Mouse (Mus musculus) embryonic facial prominence, embryonic 14.5 days (tissue): ENCODE measurements around the gene Card19. TPM values are rescaled to one million over a fixed set of nuclear protein-coding genes. Genes with fewer than 3 reads are reported as not detected.

Experiments
- ATAC-seq: fragments of 200-750 bp; cut with Nextera tagmentation; 2 replicates; pipeline ENCODE4 v1.8.0; 2017; ENCODE audit warnings: low read depth, moderate number of reproducible peaks, moderate TSS enrichment
- DNase-seq: peaks from one replicate; pipeline ENCODE4 v3.0.0-alpha.2; 2015; ENCODE audit warnings: low spot score
- H3K27ac ChIP-seq: fragments of 300-500 bp; sonication (generic); replicated peaks from 2 replicates; pipeline ENCODE4 v1.5.1; 2014; ENCODE audit warnings: low read depth, mild to moderate bottlenecking, low read length, moderate library complexity
- H3K27me3 ChIP-seq: fragments of 300-500 bp; sonication (generic); replicated peaks from 2 replicates; pipeline ENCODE4 v1.6.1; 2014; ENCODE audit warnings: low read length; ENCODE audit not compliant: control insufficient read depth, insufficient read depth
- H3K36me3 ChIP-seq: fragments of 300-500 bp; sonication (generic); 2 replicates; pipeline ENCODE4 v1.6.1; 2014; ENCODE audit warnings: low read length, mixed read lengths; ENCODE audit not compliant: control insufficient read depth, insufficient read depth
- H3K4me1 ChIP-seq: fragments of 300-500 bp; sonication (generic); 2 replicates; pipeline ENCODE4 v1.6.1; 2014; ENCODE audit warnings: antibody characterized with exemption, low read length; ENCODE audit not compliant: control insufficient read depth, insufficient read depth
- H3K4me2 ChIP-seq: fragments of 300-500 bp; sonication (generic); 2 replicates; pipeline ENCODE4 v1.6.1; 2014; ENCODE audit warnings: low read depth, mild to moderate bottlenecking, low read length, moderate library complexity, mixed read lengths
- H3K4me3 ChIP-seq: fragments of 300-500 bp; sonication (generic); 2 replicates; pipeline ENCODE4 v1.5.1; 2014; ENCODE audit warnings: low read depth, mild to moderate bottlenecking, low read length
- H3K9ac ChIP-seq: fragments of 300-500 bp; sonication (generic); 2 replicates; pipeline ENCODE4 v1.6.1; 2014; ENCODE audit warnings: low read depth, mild to moderate bottlenecking, low read length, moderate library complexity, mixed read lengths
- H3K9me3 ChIP-seq: fragments of 300-500 bp; sonication (generic); 2 replicates; pipeline ENCODE4 v1.6.1; 2016; ENCODE audit warnings: low read length; ENCODE audit not compliant: control insufficient read depth
- WGBS: fragments of 180-500 bp; shearing (Covaris S2); extraction: QIAGEN DNeasy Blood & Tissue Kit; methylation state at CpG from one replicate; pipeline ENCODE4 v1.1.7; 2014; 5-methylcytosine and 5-hydroxymethylcytosine counted together
- polyA plus RNA-seq: library from polyadenylated mRNA; unstranded; fragments of >200 nt; fragmentation: Nextera tagmentation; extraction: Ambion mirVana; gene quantifications from 2 replicates; pipeline ENCODE4 v1.2.1, GENCODE M21; 2014

The Card19 gene
- polyA plus RNA-seq, 1 experiment from 2014 or later, result 65.1 TPM

- ATAC-seq (no peak), DNase-seq (no peak)
- Histone ChIP-seq H3K27me3 (no peaks in the 10 kb centered on the region), H3K4me1 (peaks cover 16% of the 10 kb centered on the region; the same call in 1 of the 2 replicates), H3K9me3 (no peaks in the 10 kb centered on the region), H3K36me3 (peaks cover 10% of the 10 kb centered on the region; the same call in 1 of the 2 replicates), H3K27ac (no peak overlapping the region), H3K4me2 (no peak overlapping the region), H3K4me3 (no peak overlapping the region), H3K9ac (no peak overlapping the region)
- 51% methylated on average over 7 of the region's 7 CpGs for WGBS
Measured at GRCm38 (mm10) chr13:49209306-49209705, 6.5 kb downstream of the Card19 start.

GRCm38 (mm10) chr13:49206341-49206740 lies 9.5 kb downstream of the Card19 start:
- DNase-seq (no peak), ATAC-seq (no peak)
- no peak overlapping the region for H3K4me3 ChIP-seq
- no peak overlapping the region for H3K9ac ChIP-seq
- 0 out of 2 replicates have a peak, but pooled peaks cover 2% of the 10 kb centered on the region for H3K4me1 ChIP-seq
- no peak overlapping the region for H3K4me2 ChIP-seq
- WGBS, result 94% methylated on average over 2 of the region's 2 CpGs
- H3K36me3 ChIP-seq, result peaks cover 31% of the 10 kb centered on the region
- no peak overlapping the region for H3K27ac ChIP-seq
- no peaks in the 10 kb centered on the region for H3K27me3 ChIP-seq
- H3K9me3 ChIP-seq, result no peaks in the 10 kb centered on the region

GRCm38 (mm10) chr13:49205381-49205998 lies 10.3 kb downstream of the Card19 start:
- Histone ChIP-seq H3K4me1 (no peaks in the 10 kb centered on the region), H3K9me3 (no peaks in the 10 kb centered on the region), H3K36me3 (peaks cover 31% of the 10 kb centered on the region), H3K27me3 (no peaks in the 10 kb centered on the region), H3K27ac (no peak overlapping the region), H3K4me3 (no peak overlapping the region), H3K4me2 (no peak overlapping the region), H3K9ac (no peak overlapping the region)
- peak; percentile 68 for DNase-seq
- WGBS, result 32% methylated on average over 13 of the region's 13 CpGs
- peak; percentile 55 for ATAC-seq

- WGBS, result 88% methylated on average over 7 of the region's 7 CpGs
- no peak for ATAC-seq
Measured at GRCm38 (mm10) chr13:49202556-49202955, 13.3 kb downstream of the Card19 start.

GRCm38 (mm10) chr13:49200688-49201087 lies 15.1 kb downstream of the Card19 start:
- Histone ChIP-seq H3K27ac (no peak overlapping the region), H3K36me3 (peaks cover 29% of the 10 kb centered on the region)
- WGBS, result 86% methylated on average over 13 of the region's 13 CpGs

More at GRCm38 (mm10) chr13:49202556-49202955, 13.3 kb downstream of the Card19 start:
- Histone ChIP-seq H3K9me3 (no peaks in the 10 kb centered on the region), H3K4me3 (no peak overlapping the region), H3K9ac (no peak overlapping the region), H3K36me3 (peaks cover 26% of the 10 kb centered on the region), H3K4me1 (no peaks in the 10 kb centered on the region), H3K4me2 (no peak overlapping the region), H3K27ac (no peak overlapping the region), H3K27me3 (no peaks in the 10 kb centered on the region)
- no peak for DNase-seq

GRCm38 (mm10) chr13:49199891-49200290 lies 15.9 kb downstream of the Card19 start:
- H3K27ac ChIP-seq, result no peak overlapping the region
- 93% methylated on average over 7 of the region's 7 CpGs for WGBS
- no peak overlapping the region for H3K4me3 ChIP-seq
- H3K36me3 ChIP-seq, result peaks cover 35% of the 10 kb centered on the region
- ATAC-seq, result no peak
- H3K4me1 ChIP-seq, result no peaks in the 10 kb centered on the region
- no peak overlapping the region for H3K4me2 ChIP-seq
- no peak for DNase-seq
- no peaks in the 10 kb centered on the region for H3K9me3 ChIP-seq
- H3K9ac ChIP-seq, result no peak overlapping the region
- H3K27me3 ChIP-seq, result no peaks in the 10 kb centered on the region

More at GRCm38 (mm10) chr13:49200688-49201087, 15.1 kb downstream of the Card19 start:
- Histone ChIP-seq H3K4me2 (no peak overlapping the region), H3K27me3 (no peaks in the 10 kb centered on the region), H3K4me3 (no peak overlapping the region), H3K4me1 (no peaks in the 10 kb centered on the region), H3K9ac (no peak overlapping the region), H3K9me3 (no peaks in the 10 kb centered on the region)
- ATAC-seq, result no peak
- DNase-seq, result no peak

GRCm38 (mm10) chr13:49198734-49199133 lies 17.1 kb downstream of the Card19 start:
- ATAC-seq, result no peak
- Histone ChIP-seq H3K9me3 (no peaks in the 10 kb centered on the region), H3K27ac (no peak overlapping the region), H3K36me3 (peaks cover 33% of the 10 kb centered on the region), H3K4me1 (no peaks in the 10 kb centered on the region), H3K9ac (no peak overlapping the region), H3K27me3 (no peaks in the 10 kb centered on the region), H3K4me2 (no peak overlapping the region), H3K4me3 (no peak overlapping the region)
- no peak for DNase-seq
- 82% methylated on average over 9 of the region's 9 CpGs for WGBS

GRCm38 (mm10) chr13:49196766-49197165 lies 19.1 kb downstream of the Card19 start:
- Histone ChIP-seq H3K9me3 (no peaks in the 10 kb centered on the region), H3K9ac (no peak overlapping the region), H3K27ac (no peak overlapping the region), H3K4me1 (peaks cover 1% of the 10 kb centered on the region; the same call in 1 of the 2 replicates), H3K27me3 (no peaks in the 10 kb centered on the region), H3K36me3 (peaks cover 15% of the 10 kb centered on the region; the same call in 1 of the 2 replicates), H3K4me2 (no peak overlapping the region), H3K4me3 (no peak overlapping the region)
- WGBS, result 67% methylated on average over 6 of the region's 6 CpGs
- ATAC-seq (no peak), DNase-seq (no peak)

GRCm38 (mm10) chr13:49196211-49196610 lies 19.6 kb downstream of the Card19 start:
- Histone ChIP-seq H3K9ac (no peak overlapping the region), H3K9me3 (no peaks in the 10 kb centered on the region), H3K27me3 (no peaks in the 10 kb centered on the region), H3K4me3 (no peak overlapping the region), H3K4me1 (peaks cover 7% of the 10 kb centered on the region; the same call in 1 of the 2 replicates), H3K27ac (no peak overlapping the region), H3K36me3 (peaks cover 15% of the 10 kb centered on the region; the same call in 1 of the 2 replicates), H3K4me2 (no peak overlapping the region)
- ATAC-seq, result no peak
- DNase-seq, result no peak
- WGBS, result 87% methylated on average over 5 of the region's 5 CpGs
